Mouse (Mus musculus) mouse trophoblast stem cell (cell line): ENCODE results near the gene Hao1.

ENCODE experiments used
- in situ Hi-C, 2 experiments: fragments of 300-500 bp; cut with MseI, MboI; formaldehyde crosslinking; loops; 2 replicates in 1 of 2; 3 replicates in 1 of 2; pipeline ENCODE4 v1.15.1; 2025

Gene Hao1

DNA sequence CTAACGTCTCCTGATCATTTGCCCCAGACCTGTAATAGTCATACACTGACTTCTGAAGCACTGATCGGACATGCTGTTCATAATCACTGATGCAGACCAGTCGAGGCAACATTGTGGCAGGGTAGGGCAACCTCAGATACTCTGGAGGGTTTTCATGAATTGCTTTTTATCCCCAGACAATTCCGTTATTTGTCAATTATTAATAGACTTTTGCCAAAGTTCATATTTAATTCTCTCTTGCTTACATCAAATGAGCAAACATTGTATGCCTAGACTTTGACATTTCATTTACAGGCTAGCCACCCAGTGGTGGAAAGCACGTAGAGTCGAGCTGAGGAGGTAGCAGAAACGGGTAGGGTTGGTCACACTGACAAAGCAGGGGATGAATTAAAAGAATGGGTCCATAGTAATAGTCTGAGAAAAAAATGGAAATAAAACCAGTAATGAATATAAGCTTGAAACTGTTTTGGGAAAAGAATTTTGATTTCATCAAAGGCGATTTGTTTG, at the start of gene Hao1:
Hao1 (minus strand) TSS at position 148 of the 507 bp plus-strand sequence.
- in situ Hi-C loops: loop anchor here (5.0 to 10.0 kb wide), 2 partner anchors 101 to 123 kb away; no protein-coding TSS in a partner anchor

DNA sequence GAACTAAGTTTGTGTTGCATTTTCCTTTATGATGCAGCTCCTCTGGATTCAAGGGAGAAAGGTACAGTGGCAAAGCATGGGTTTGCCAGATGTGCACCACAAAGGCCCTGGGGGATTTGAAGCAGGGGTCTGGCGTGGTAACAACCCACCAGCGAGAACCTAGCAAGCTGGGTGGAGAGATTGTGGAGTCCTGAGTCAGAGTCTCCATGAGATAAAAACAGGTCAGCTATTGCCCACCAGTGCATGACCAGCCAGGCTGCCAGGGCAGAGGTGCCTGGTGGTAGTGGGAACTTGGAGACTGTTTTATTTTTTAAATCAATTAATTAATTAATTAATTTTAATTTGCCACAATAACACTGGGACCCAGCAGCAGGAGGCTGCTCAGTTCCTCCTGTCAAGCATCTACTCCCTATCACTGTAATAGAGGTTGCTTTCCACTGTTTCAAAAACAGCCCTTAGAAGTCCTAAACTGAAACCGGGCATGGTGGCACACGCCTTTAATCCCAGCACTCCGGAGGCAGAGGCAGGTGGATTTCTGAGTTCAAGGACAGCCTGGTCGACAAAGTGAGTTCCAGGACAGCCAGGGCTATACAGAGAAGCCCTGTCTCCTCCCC, 37.0 kb upstream of the Hao1 start:
- in situ Hi-C loops: no loop called here

- in situ Hi-C loops: no loop called here
These were observed 31.1 kb upstream of the Hao1 start for GRCm38 (mm10) chr2:134585243-134585642.

DNA sequence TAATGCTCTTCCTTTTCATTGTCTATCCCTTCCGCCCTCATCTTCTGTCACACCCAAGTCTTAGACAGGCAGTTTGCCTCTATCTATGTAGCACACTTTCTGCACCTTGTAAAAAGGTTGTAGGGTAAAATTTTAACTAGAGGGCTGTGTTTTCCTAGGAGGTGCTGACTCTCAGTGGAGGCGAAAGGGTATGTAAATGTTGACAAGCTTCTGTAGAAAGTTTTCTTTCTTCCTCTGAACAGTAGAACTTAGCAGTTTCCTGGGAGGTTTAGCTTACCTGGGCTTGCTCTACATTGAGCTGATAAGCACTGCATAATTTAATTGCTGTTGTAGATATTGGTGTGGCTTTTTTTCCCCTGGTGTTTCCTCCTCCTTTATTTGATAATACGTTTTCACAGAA, 5.3 kb upstream of the Hao1 start:
- in situ Hi-C loops: loop anchor here in 1 of 2 experiments (10.0 kb wide), 1 partner anchor 95 kb away; no protein-coding TSS in a partner anchor

- in situ Hi-C loops: loop anchor here (5.0 to 10.0 kb wide), 2 partner anchors 102 to 125 kb away; no protein-coding TSS in a partner anchor
These were observed 1.8 kb downstream of the Hao1 start for GRCm38 (mm10) chr2:134552358-134552757.

DNA sequence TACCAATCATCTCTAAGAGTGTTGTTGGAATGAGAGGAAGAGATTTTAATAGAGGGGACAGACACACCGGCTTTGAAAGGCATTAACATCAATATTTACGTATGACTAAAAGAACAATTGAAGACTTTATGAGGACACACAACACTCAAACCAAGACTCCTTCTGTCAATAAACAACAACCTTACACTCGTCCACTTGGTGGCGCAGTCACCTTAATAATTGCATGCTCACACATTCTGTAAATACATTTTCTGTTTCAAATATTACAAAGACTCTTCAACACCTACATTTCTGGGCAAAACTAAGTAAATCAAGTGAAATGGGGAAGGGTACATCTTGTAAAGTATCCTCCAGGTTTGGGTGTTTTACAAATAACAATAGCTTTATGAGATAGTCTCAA, 4.4 kb downstream of the Hao1 start:
- in situ Hi-C loops: loop anchor here (5.0 to 25.0 kb wide), 5 partner anchors 105 to 788 kb away; no protein-coding TSS in a partner anchor

DNA sequence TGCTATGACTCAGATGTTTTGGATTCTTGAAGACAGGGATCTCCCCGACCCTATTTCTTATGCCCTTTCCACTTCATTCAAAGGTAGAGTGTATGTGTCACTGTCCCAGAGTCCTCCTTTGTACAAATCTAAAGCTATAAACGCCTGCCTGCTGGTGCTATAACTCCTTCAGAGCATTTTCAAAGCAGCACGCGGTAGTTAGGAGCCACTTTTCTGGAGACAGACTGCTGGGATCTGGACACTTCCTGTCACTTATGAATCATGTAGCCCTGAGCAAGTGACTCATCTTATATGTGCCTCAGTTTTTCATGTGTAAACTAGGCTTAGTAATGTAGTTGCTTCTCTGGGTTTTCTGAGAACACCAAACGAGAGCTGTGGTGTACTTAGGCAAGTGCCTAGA, 9.1 kb downstream of the Hao1 start:
- in situ Hi-C loops: loop anchor here (5.0 to 25.0 kb wide), 3 partner anchors 140 to 792 kb away; no protein-coding TSS in a partner anchor

DNA sequence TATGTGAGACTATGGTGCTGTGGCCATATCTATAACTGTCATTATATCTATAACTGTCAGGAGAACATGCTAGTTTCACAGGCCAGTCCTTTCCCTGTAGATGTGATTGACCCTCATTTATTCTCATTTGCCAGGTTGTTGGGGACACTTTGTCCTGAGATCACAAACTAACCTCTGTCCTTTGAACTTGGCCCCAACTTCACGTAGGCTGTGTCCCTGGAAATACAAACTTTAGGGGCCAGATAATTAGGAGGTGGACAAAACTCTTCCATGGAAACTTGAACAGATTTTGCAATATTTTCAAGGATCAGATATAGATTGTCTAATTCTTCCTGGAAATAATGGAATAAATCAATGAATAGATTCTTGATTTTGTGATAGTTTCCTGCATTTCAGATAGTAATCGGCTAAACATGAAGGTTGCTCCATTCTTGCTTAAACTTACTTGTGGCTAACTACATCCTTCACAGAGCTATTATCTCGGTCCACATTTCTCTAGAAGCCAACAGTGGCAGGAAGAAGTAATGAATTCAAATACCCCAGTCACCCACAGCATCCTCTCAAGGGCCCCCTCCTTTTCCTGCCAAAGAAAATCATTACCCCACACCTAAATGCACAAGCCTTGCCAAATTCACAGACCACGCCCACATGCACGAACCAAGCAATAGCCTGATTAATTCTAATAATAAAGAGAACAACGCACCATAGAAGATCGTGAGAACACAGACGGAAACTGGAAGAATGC, 9.7 kb downstream of the Hao1 start:
- in situ Hi-C loops: loop anchor here (5.0 to 25.0 kb wide), 3 partner anchors 140 to 793 kb away; no protein-coding TSS in a partner anchor

DNA sequence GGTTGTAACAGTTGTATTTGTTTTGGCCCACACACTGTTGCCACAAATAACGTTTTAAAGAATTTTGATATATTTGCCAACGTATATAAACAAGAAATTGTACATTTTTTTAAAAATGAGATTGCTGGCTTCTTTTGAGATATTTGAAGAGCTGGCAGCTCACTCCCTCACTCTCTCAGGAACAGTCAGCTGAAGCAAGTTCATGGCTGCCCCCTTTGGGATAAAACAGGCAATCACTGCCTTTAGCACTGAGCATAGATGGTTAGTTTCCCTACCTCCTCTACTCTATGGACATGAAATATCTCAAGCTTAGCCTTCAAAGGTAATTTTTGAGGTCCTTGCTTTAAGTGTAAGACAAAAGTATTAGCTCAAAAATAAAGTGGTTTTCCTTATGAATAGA, 10.7 kb downstream of the Hao1 start:
- in situ Hi-C loops: loop anchor here in 1 of 2 experiments (10.0 to 25.0 kb wide), 2 partner anchors 141 to 794 kb away; no protein-coding TSS in a partner anchor

DNA sequence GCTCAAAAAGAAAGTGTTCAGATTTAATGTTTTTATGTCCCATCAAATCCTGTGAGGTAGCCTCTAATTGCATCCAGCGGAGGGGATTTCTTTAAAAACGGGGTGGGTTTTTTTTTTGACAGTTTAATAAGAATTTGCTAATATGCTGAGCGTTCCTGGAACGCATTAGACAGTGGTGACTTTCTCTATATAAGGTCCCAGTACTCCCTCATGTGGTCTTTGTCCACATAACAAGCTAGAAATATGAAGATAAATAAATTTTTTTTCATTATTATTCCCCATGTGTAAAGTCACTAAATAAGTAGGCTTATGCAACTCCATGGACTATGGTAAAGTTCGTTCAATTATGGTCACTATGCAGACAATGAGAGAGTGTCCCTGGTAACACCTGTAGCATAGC, 13.1 kb downstream of the Hao1 start:
- in situ Hi-C loops: loop anchor here in 1 of 2 experiments (10.0 to 25.0 kb wide), 2 partner anchors 144 to 796 kb away; no protein-coding TSS in a partner anchor

DNA sequence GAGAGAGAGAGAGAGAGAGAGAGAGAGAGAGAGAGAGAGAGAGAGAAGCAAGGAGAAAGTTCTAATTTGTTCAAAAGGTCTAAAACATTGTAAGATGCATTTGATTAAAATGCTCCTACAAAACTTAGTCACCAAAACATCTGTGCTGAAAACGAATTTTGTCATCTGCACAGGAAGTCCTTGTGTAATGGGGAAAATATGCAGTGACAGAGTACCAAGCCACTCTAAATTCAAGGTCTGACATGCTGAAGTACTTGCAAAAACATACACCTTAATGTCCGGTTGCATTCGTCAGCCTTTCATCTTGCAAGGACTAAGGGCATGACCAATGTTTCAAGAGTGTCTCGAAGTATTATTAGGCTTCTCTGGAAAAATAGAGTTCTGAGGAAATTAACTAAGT, 15.7 kb downstream of the Hao1 start:
- in situ Hi-C loops: loop anchor here in 1 of 2 experiments (25.0 kb wide), 1 partner anchor 799 kb away; no protein-coding TSS in a partner anchor

DNA sequence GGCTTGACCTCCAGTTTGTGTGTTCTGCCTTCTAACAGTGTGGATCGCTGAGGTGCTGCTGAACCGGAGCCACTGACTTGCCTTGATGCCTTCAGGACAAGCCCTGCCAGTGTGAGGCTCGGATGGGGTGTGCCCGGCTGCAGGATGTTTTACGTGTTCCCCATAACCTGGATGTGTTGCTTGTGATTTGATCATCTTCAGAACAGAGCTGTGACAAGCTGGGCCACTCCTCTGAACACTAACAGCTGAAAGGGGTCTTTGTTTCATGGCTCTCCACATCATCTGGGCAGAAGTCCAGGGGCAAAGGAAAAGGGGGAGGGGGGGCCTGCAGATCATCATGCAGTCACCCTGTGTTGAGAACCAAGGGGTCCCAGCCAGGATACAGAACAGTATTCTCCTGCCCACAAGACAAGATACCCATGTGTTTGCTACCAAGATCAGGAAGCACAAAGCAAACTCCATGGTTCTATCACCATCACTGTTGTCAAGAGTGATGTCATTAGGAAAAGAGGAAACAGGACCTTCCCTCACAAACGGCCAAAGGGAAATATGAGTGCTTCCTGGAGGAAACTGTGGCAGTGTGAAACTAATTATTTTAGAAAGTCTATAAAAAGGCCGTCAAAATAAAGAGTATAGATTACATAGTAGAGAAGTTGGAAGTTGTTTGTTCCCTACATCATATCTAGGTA, 25.9 kb downstream of the Hao1 start:
- in situ Hi-C loops: loop anchor here in 1 of 2 experiments (25.0 kb wide), 1 partner anchor 809 kb away; no protein-coding TSS in a partner anchor

- in situ Hi-C loops: loop anchor here in 1 of 2 experiments (25.0 kb wide), 1 partner anchor 810 kb away; no protein-coding TSS in a partner anchor
These were observed 26.6 kb downstream of the Hao1 start for GRCm38 (mm10) chr2:134527419-134528114.

DNA sequence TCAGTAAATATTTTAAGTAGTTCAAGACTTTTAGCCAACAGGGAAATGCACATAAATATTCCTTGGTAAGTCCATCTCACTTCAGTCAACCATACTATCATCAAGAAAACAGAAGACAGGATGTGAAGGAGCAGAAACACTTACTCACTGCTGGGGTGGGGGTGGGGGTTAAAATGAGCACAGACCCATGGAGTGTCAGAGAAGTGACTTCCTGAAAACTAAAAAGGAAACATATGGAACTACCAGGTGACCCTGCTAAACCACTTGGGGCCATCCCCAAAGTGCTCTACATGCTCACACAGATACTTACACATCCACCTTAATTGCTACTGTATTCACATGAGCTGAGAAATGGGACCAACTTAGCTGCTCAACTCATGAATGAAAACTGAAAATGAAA, 36.1 kb downstream of the Hao1 start:
- in situ Hi-C loops: no loop called here

DNA sequence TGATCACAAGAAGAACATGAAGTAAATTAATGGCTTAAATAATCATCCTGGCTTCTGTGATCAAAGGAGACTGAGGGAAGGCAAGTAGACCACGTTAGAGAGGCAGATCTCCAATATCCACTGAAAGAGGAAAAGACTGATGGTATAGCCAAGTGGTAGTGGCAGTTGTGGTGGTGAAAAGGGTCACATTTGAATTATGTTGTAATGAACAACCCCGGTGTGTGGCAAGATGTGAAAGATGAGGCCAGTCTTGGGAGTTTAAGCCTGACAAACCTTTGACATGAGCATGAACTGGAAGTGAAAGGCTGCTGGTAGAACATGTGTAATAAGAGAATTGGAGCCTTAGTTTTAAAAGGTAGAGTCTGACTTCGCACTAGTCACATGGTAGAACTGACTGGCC, 54.4 kb downstream of the Hao1 start:
- in situ Hi-C loops: loop anchor here in 1 of 2 experiments (25.0 kb wide), 1 partner anchor 937 kb away; the partner anchor contains the start of gene Bmp2

GRCm38 (mm10) chr2:134498450-134498849, 55.7 kb downstream of the Hao1 start:
- in situ Hi-C loops: loop anchor here in 1 of 2 experiments (25.0 kb wide), 1 partner anchor 936 kb away; the partner anchor contains the start of gene Bmp2

DNA sequence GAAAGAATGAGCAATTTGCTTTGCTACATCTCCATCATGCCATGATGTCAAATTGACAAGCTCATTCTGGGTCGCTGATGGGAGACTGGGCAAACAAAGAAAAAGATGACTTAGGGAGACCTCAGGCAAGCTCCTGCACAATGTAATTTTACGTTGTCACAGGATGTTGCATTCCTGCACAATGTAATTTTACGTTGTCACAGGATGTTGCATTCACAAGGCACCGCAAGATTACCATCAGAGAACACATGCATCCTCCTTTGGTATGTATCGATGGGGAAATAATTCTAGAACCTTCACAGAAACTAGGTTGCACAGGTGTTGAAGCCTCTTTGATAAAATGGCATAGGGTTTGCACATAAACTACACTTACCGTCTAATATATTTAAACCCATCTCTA, 65.5 kb downstream of the Hao1 start:
- in situ Hi-C loops: loop anchor here in 1 of 2 experiments (25.0 kb wide), 1 partner anchor 926 kb away; the partner anchor contains the start of gene Bmp2

DNA sequence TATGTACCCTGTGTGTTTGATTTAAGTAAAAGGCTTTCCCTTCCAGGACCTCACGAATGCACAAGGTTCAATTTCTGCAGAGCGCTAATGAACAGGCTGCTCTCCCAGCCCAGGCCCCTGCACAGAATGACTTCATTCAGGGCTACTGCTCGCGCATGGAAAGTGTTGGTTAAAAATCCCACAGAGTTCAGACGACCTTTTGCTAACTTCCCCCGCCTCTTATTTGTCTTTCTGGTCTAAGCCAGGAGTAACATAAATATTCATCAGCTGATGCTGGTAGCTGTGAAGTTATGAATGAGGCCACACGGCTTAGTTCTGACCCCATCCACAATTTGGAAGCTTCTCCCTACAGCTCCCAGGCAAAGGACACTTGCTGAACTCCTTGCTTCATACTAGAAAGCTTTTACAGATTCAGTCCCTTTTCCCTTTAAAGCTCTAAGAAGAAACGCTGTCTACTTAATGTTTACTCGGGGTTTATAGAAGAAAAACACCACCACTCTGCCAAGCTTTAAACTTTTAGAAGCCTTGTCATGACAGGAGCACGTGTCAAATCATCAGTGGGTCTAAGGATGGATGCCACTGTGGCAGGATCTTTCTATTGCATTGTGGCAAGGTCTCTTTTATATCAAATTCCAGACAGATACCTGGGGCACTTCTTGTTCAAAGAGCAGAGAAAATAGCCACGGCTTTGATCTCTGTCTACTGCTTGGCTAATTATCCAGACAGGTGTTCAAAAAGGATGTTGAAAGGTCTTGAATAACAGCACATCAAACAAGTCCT, 67.9 kb downstream of the Hao1 start:
- in situ Hi-C loops: loop anchor here in 1 of 2 experiments (25.0 kb wide), 1 partner anchor 924 kb away; the partner anchor contains the start of gene Bmp2

DNA sequence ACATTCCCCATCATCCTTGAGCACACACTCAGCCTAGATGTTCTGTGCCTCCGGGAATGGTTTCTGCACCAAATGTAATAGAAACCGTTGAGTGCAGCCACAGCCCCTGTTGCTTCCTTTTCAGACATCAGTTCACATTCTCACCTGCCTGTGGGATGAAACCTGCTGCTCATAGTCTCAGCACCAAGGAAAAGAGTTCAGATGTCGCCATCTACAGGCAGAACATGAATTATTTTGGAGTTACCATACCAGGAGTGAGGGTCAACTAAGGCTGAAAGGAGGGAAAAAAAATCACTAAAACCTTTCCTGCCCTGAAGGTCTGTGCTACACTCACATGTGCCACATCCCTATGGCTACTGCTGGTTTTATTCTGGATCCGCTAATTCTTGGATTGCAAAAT, 71.5 kb downstream of the Hao1 start:
- in situ Hi-C loops: loop anchor here in 1 of 2 experiments (25.0 kb wide), 1 partner anchor 920 kb away; the partner anchor contains the start of gene Bmp2
